Mouse (Mus musculus): Measurements from ENCODE around the gene Apex1. TPM values are rescaled to one million over a fixed set of nuclear protein-coding genes. Genes with fewer than 3 reads are reported as not detected.
"Not testable (repeated sequence)": the region's sequence is repeated elsewhere in the genome, so short reads cannot be mapped to it uniquely, and the experiment has no call there.

Apex1 gene
- polyA plus RNA-seq, 1 experiment from 2014 or later = 187 TPM

DNA sequence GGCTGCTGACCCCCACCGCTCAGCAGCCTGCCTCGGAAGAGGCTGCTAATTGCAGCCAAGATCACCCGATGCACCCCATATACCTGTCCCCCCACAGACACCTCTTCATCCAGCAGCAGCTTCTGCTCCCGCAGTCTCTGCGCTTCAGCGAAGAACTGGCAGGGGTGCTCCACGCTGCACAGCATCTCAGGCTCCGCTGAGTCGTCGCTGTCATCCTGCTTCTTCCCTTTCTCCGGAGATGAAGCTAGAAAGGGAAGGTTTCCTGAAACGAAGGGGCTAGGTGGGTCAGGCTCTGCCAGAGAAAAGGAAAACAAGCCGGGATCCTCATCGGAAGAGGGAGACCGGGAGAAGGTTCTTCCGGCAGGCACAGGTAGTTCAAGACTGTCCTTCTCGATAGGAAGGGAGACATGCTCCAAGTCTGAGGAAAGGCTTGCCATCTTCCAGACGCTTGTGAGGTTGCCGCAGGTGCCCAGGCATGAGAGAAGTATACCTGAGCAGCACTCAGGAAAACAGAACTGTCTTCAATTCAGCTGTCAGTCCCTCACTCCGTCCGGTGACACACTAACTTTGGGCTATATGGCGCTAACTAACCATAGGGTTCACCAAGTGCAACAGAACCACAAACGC is 27.9 kb upstream of the Apex1 start:
- Histone ChIP-seq H3K4me3 (replicated peaks) (peak overlapping the region; percentile 43), H3K27me3 (peaks cover 14% of the 10 kb centered on the region), H3K9me3 (replicated peaks) (no peaks in the 10 kb centered on the region), H3K27ac (replicated peaks) (no peak overlapping the region), H3K9ac (peak overlapping the region; percentile 21; the same call in 1 of the 2 replicates), H3K36me3 (no peaks in the 10 kb centered on the region), H3K4me2 (replicated peaks) (peak overlapping the region; percentile 85), H3K4me1 (peaks cover 24% of the 10 kb centered on the region)
- ATAC-seq (ENCODE audit: insufficient number of reproducible peaks, low FRiP score, low TSS enrichment, low read depth) = no peak
- WGBS = 13% methylated on average over 23 of the region's 23 CpGs

GRCm38 (mm10) chr14:50897374-50897765 is 27.4 kb upstream of the Apex1 start, which contains the start of gene Klhl33:
Gene Klhl33, minus strand, starts transcription at chr14:50897507.
- 29% methylated on average over 7 of the region's 7 CpGs for WGBS
- Histone ChIP-seq H3K4me1 (peaks cover 24% of the 10 kb centered on the region), H3K4me2 (replicated peaks) (peak within 1 kb of the TSS; percentile 85), H3K9ac (peak within 1 kb of the TSS; percentile 21; the same call in 1 of the 2 replicates), H3K4me3 (replicated peaks) (peak within 1 kb of the TSS; percentile 43), H3K27ac (replicated peaks) (no peak within 1 kb of the TSS), H3K27me3 (peaks cover 14% of the 10 kb centered on the region), H3K36me3 (no peaks in the 10 kb centered on the region), H3K9me3 (replicated peaks) (no peaks in the 10 kb centered on the region)
- ATAC-seq (ENCODE audit: insufficient number of reproducible peaks, low FRiP score, low TSS enrichment, low read depth) = no peak

- H3K36me3 ChIP-seq; H3K9me3 ChIP-seq (replicated peaks); H3K27ac ChIP-seq (replicated peaks); ATAC-seq (ENCODE audit: insufficient number of reproducible peaks, low FRiP score, low TSS enrichment, low read depth); H3K9ac ChIP-seq; H3K4me3 ChIP-seq (replicated peaks); H3K4me2 ChIP-seq (replicated peaks): not testable (repeated sequence)
- Histone ChIP-seq H3K4me1 (peaks cover 18% of the 10 kb centered on the region), H3K27me3 (peaks cover 14% of the 10 kb centered on the region)
- WGBS = 92% methylated on average over 2 of the region's 2 CpGs
Observed at GRCm38 (mm10) chr14:50897992-50898391, 26.8 kb upstream of the Apex1 start.

DNA sequence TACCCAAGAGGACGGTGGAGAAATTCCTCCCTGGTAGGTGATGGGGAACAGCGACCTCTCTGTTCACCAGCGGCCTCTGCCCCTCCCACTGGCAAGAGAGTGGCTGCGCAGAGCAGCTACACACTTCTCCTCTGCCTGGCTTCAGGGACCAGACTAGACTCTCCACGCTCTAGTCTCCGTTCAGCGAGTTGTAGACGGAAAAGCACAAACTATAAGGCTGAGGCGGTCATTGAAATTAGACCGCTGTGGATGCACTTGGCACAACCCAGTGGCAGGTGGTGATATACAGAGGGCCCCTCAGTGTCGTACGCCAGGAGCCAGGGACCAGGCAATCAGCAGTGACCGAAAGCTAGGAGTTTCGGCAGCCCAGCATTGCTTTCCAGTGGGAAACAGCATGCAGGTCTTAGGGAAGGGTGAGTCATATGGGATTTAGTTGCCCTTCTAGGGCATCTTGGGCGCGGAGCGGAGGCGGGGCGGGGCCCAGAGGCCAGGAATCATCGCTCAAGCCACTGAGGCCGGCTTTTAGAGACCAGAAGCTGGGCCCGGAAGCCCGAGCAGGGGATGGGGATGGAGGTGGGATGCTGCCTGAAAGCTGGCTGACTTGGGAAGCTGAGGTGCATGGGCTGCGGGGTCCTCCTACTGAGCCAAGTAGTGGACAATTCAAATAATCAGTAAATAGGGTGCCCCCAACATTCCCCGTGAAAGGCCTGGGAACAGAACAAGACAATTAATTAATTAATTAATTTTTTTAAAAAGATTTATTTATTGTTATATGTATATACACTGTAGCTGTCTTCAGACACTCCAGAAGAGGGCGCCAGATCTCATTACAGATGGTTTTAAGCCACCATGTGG is 20.6 kb upstream of the Apex1 start:
- H3K36me3 ChIP-seq = no peaks in the 10 kb centered on the region
- ATAC-seq (ENCODE audit: insufficient number of reproducible peaks, low FRiP score, low TSS enrichment, low read depth) = peak; percentile 67
- H3K4me2 ChIP-seq (replicated peaks) = peak overlapping the region; percentile 69
- no peak overlapping the region for H3K27ac ChIP-seq (replicated peaks)
- peak overlapping the region; percentile 22; the same call in 1 of the 2 replicates for H3K9ac ChIP-seq
- H3K4me3 ChIP-seq (replicated peaks) = peak overlapping the region; percentile 44
- peaks cover 8% of the 10 kb centered on the region for H3K4me1 ChIP-seq
- H3K9me3 ChIP-seq (replicated peaks) = no peaks in the 10 kb centered on the region
- no peaks in the 10 kb centered on the region for H3K27me3 ChIP-seq
- WGBS = 5% methylated on average over 26 of the region's 26 CpGs

DNA sequence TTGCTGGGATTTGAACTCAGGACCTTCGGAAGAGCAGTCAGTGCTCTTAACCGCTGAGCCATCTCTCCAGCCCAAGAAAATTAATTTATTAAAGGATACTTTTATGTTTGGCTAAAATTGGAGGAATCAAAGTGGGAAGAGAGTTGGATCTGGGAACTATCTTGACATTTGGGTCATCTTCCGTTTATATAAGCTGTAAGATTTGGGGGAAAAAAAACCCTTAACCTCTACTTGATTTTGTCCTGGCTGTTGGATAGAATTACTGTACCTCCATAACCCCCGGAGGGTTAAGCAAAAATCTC is 20.0 kb upstream of the Apex1 start:
- Histone ChIP-seq H3K27me3 (no peaks in the 10 kb centered on the region), H3K9me3 (replicated peaks) (no peaks in the 10 kb centered on the region), H3K4me3 (replicated peaks) (no peak overlapping the region), H3K4me2 (replicated peaks) (no peak overlapping the region), H3K9ac (no peak overlapping the region), H3K27ac (replicated peaks) (no peak overlapping the region), H3K36me3 (no peaks in the 10 kb centered on the region), H3K4me1 (peaks cover 8% of the 10 kb centered on the region)
- no peak for ATAC-seq (ENCODE audit: insufficient number of reproducible peaks, low FRiP score, low TSS enrichment, low read depth)
- WGBS = 85% methylated on average over 4 of the region's 4 CpGs

GRCm38 (mm10) chr14:50905327-50905726 is 19.4 kb upstream of the Apex1 start:
- H3K4me1 ChIP-seq; ATAC-seq (ENCODE audit: insufficient number of reproducible peaks, low FRiP score, low TSS enrichment, low read depth); H3K9ac ChIP-seq; H3K27ac ChIP-seq (replicated peaks); H3K4me2 ChIP-seq (replicated peaks); H3K4me3 ChIP-seq (replicated peaks); H3K9me3 ChIP-seq (replicated peaks); H3K27me3 ChIP-seq; H3K36me3 ChIP-seq: not testable (repeated sequence)

DNA sequence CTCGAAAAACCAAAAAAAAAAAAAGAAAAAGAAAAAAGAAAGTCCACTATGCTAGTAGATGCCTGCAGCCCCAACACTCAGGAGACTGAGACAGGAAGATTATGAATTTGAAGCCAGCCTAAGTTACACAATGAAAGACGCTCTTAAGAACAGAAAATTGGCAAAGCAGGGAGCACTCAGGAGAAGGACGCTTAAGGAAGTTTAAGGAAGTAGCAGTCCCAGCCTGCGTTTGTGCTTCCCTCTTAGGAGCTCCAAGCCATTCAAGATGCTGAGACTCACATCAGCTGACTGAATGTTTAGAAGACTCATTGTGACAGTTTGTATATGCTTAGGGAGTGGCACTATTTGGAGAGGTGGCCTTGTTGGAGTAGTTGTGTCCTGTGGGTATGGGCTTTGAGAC is 16.6 kb upstream of the Apex1 start:
- no peaks in the 10 kb centered on the region for H3K9me3 ChIP-seq (replicated peaks)
- peaks cover 8% of the 10 kb centered on the region for H3K4me1 ChIP-seq
- H3K27ac ChIP-seq (replicated peaks) = no peak overlapping the region
- H3K36me3 ChIP-seq = peaks cover 21% of the 10 kb centered on the region
- H3K4me3 ChIP-seq (replicated peaks) = no peak overlapping the region
- no peaks in the 10 kb centered on the region for H3K27me3 ChIP-seq
- no peak for ATAC-seq (ENCODE audit: insufficient number of reproducible peaks, low FRiP score, low TSS enrichment, low read depth)
- no peak overlapping the region for H3K9ac ChIP-seq
- 66% methylated on average over 4 of the region's 4 CpGs for WGBS
- H3K4me2 ChIP-seq (replicated peaks) = no peak overlapping the region

DNA sequence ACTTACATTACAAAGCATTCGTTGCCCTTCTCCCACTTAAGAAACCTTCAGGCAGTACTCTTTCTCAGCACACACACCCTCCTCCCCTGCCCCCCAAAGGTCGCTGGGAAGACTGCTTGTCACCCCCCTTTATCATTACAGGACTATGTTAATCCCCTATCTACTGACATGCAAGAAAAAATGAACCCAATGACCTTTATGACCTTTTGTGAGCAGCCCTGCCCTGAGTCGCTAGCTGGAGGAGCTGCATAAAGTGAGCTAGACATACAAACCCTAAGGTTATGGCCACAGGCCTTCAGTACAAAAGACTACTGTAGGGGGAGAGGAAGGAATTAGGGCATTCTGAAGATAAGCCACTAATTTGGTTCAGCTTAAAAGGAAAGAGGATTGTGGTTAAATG is 13.4 kb upstream of the Apex1 start:
- Histone ChIP-seq H3K4me3 (replicated peaks) (no peak overlapping the region), H3K4me2 (replicated peaks) (no peak overlapping the region), H3K9ac (no peak overlapping the region), H3K27ac (replicated peaks) (no peak overlapping the region), H3K36me3 (peaks cover 50% of the 10 kb centered on the region), H3K9me3 (replicated peaks) (no peaks in the 10 kb centered on the region), H3K4me1 (no peaks in the 10 kb centered on the region), H3K27me3 (no peaks in the 10 kb centered on the region)
- WGBS = 44% methylated on average over 3 of the region's 3 CpGs
- no peak for ATAC-seq (ENCODE audit: insufficient number of reproducible peaks, low FRiP score, low TSS enrichment, low read depth)

- H3K4me3 ChIP-seq (replicated peaks) = peak overlapping the region; percentile 91
- H3K27ac ChIP-seq (replicated peaks) = peak overlapping the region; percentile 95; the same call in 1 of the 2 replicates
- not testable (repeated sequence) for H3K27me3 ChIP-seq; H3K9ac ChIP-seq; H3K9me3 ChIP-seq (replicated peaks); ATAC-seq (ENCODE audit: insufficient number of reproducible peaks, low FRiP score, low TSS enrichment, low read depth)
- H3K36me3 ChIP-seq = peaks cover 31% of the 10 kb centered on the region
- peak overlapping the region; percentile 76 for H3K4me2 ChIP-seq (replicated peaks)
- 63% methylated on average over 1 of the region's 1 CpGs for WGBS
- peaks cover 16% of the 10 kb centered on the region for H3K4me1 ChIP-seq
Observed at GRCm38 (mm10) chr14:50923437-50923836, 1.3 kb upstream of the Apex1 start.

DNA sequence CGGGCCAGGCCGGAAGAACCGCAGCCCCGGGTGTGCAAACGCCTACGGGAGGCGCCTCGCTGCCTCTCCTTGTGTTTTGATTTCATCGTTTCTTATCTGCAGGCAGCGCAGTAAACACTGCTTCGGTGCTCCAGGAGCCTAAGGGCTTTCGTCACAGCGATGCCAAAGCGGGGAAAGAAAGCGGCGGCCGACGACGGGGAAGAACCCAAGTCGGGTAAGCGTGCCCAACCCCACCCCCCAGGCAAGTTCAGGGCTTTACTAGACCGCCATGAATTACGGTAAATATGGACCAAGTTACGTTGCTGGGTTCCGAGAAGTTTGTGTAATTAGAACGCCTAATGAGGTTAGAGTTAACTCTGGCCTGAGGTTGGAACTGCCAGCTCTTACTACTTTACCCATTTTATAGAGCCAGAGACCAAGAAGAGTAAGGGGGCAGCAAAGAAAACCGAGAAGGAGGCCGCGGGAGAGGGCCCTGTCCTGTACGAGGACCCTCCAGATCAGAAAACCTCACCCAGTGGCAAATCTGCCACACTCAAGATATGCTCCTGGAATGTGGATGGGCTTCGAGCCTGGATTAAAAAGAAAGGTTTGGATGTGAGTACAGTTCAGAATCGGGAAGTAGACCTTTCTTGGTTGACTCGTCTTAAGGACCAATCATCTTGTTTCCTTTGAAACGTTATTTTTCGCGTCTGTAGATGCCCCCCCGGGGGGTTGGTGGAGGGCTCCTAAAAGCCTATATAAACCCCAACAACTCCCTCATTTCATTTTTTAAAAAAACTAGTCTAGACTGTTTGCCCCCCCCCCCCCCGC is 548 bp downstream of the Apex1 start:
- Histone ChIP-seq H3K27ac (replicated peaks) (peak overlapping the region; percentile 95), H3K4me1 (peaks cover 27% of the 10 kb centered on the region), H3K4me3 (replicated peaks) (peak overlapping the region; percentile 91), H3K27me3 (no peaks in the 10 kb centered on the region), H3K4me2 (replicated peaks) (peak overlapping the region; percentile 76), H3K9me3 (replicated peaks) (no peaks in the 10 kb centered on the region), H3K36me3 (peaks cover 35% of the 10 kb centered on the region), H3K9ac (peak overlapping the region; percentile 77)
- no peak for ATAC-seq (ENCODE audit: insufficient number of reproducible peaks, low FRiP score, low TSS enrichment, low read depth)
- WGBS = under 1% methylated on average over 38 of the region's 38 CpGs

- Histone ChIP-seq H3K4me1 (peaks cover 35% of the 10 kb centered on the region), H3K27me3 (no peaks in the 10 kb centered on the region), H3K27ac (replicated peaks) (no peak overlapping the region), H3K4me2 (replicated peaks) (no peak overlapping the region), H3K9me3 (replicated peaks) (no peaks in the 10 kb centered on the region), H3K36me3 (peaks cover 35% of the 10 kb centered on the region), H3K9ac (no peak overlapping the region), H3K4me3 (replicated peaks) (no peak overlapping the region)
- ATAC-seq (ENCODE audit: insufficient number of reproducible peaks, low FRiP score, low TSS enrichment, low read depth) = no peak
- WGBS = 61% methylated on average over 3 of the region's 3 CpGs
Observed at GRCm38 (mm10) chr14:50927366-50927765, 2.6 kb downstream of the Apex1 start.

Measured in embryonic facial prominence, embryonic 15.5 days (tissue).